Mouse (Mus musculus): ENCODE results near the gene Adh6b. TPM values are rescaled to one million over a fixed set of nuclear protein-coding genes. Genes with fewer than 3 reads are reported as not detected.
A peak's percentile ranks its signal among the peaks of the same experiment; 100 is the strongest.
"Not testable (repeated sequence)": the region's sequence is repeated elsewhere in the genome, so short reads cannot be mapped to it uniquely, and the experiment has no call there.

Adh6b gene
- polyA plus RNA-seq, 1 experiment: 2.4 TPM

GRCm38 (mm10) chr3:138334320-138334719 is 7.3 kb upstream of the Adh6b start:
- Histone ChIP-seq H3K4me1 (ENCODE audit: control insufficient read depth, insufficient read depth, insufficient read length, low read length) (no peaks in the 10 kb centered on the region), H3K27ac (replicated peaks; ENCODE audit: low read depth, low read length) (no peak overlapping the region), H3K4me3 (ENCODE audit: insufficient read depth, low read depth, low read length) (no peak overlapping the region)

- no peaks in the 10 kb centered on the region for H3K4me1 ChIP-seq (ENCODE audit: control insufficient read depth, insufficient read depth, insufficient read length, low read length)
- H3K27ac ChIP-seq (replicated peaks; ENCODE audit: low read depth, low read length): no peak overlapping the region
- H3K4me3 ChIP-seq (ENCODE audit: insufficient read depth, low read depth, low read length): no peak overlapping the region
These were observed 6.0 kb upstream of the Adh6b start for GRCm38 (mm10) chr3:138335566-138335965.

- H3K4me3 ChIP-seq (ENCODE audit: insufficient read depth, low read depth, low read length): no peak overlapping the region
- no peak overlapping the region for H3K27ac ChIP-seq (replicated peaks; ENCODE audit: low read depth, low read length)
- no peaks in the 10 kb centered on the region for H3K4me1 ChIP-seq (ENCODE audit: control insufficient read depth, insufficient read depth, insufficient read length, low read length)
These were observed 5.3 kb upstream of the Adh6b start for GRCm38 (mm10) chr3:138336104-138336754.

- H3K4me3 ChIP-seq (ENCODE audit: insufficient read depth, low read depth, low read length): no peak overlapping the region
- H3K27ac ChIP-seq (replicated peaks; ENCODE audit: low read depth, low read length): no peak overlapping the region
- H3K4me1 ChIP-seq (ENCODE audit: control insufficient read depth, insufficient read depth, insufficient read length, low read length): no peaks in the 10 kb centered on the region; the same call in 1 of the 2 replicates
These were observed 5.5 kb downstream of the Adh6b start for GRCm38 (mm10) chr3:138347041-138347440.

GRCm38 (mm10) chr3:138352012-138352809 is 10.6 kb downstream of the Adh6b start:
- peaks cover 4% of the 10 kb centered on the region for H3K4me1 ChIP-seq (ENCODE audit: control insufficient read depth, insufficient read depth, insufficient read length, low read length)
- peak overlapping the region; percentile 58; the same call in 1 of the 2 replicates for H3K27ac ChIP-seq (replicated peaks; ENCODE audit: low read depth, low read length)
- H3K4me3 ChIP-seq (ENCODE audit: insufficient read depth, low read depth, low read length): no peak overlapping the region

- no peaks in the 10 kb centered on the region for H3K4me1 ChIP-seq (ENCODE audit: control insufficient read depth, insufficient read depth, insufficient read length, low read length)
- no peak overlapping the region for H3K27ac ChIP-seq (replicated peaks; ENCODE audit: low read depth, low read length)
- no peak overlapping the region for H3K4me3 ChIP-seq (ENCODE audit: insufficient read depth, low read depth, low read length)
These were observed 17.3 kb downstream of the Adh6b start for GRCm38 (mm10) chr3:138358856-138359255.

- Histone ChIP-seq H3K27ac (replicated peaks; ENCODE audit: low read depth, low read length) (no peak overlapping the region), H3K4me3 (ENCODE audit: insufficient read depth, low read depth, low read length) (no peak overlapping the region), H3K4me1 (ENCODE audit: control insufficient read depth, insufficient read depth, insufficient read length, low read length) (0 out of 2 replicates have a peak, but pooled peaks cover under 1% of the 10 kb centered on the region)
These were observed 19.1 kb downstream of the Adh6b start for GRCm38 (mm10) chr3:138360721-138361120.

GRCm38 (mm10) chr3:138362920-138363319 is 21.3 kb downstream of the Adh6b start:
- no peak overlapping the region for H3K4me3 ChIP-seq (ENCODE audit: insufficient read depth, low read depth, low read length)
- no peak overlapping the region for H3K27ac ChIP-seq (replicated peaks; ENCODE audit: low read depth, low read length)
- H3K4me1 ChIP-seq (ENCODE audit: control insufficient read depth, insufficient read depth, insufficient read length, low read length): peaks cover 5% of the 10 kb centered on the region; the same call in 1 of the 2 replicates

GRCm38 (mm10) chr3:138366181-138366580 is 24.6 kb downstream of the Adh6b start:
- peaks cover 5% of the 10 kb centered on the region; the same call in 1 of the 2 replicates for H3K4me1 ChIP-seq (ENCODE audit: control insufficient read depth, insufficient read depth, insufficient read length, low read length)
- H3K4me3 ChIP-seq (ENCODE audit: insufficient read depth, low read depth, low read length): no peak overlapping the region
- peak overlapping the region; percentile 80 for H3K27ac ChIP-seq (replicated peaks; ENCODE audit: low read depth, low read length)

- Histone ChIP-seq H3K4me3 (ENCODE audit: insufficient read depth, low read depth, low read length) (no peak overlapping the region), H3K27ac (replicated peaks; ENCODE audit: low read depth, low read length) (no peak overlapping the region), H3K4me1 (ENCODE audit: control insufficient read depth, insufficient read depth, insufficient read length, low read length) (peaks cover 5% of the 10 kb centered on the region; the same call in 1 of the 2 replicates)
These were observed 28.0 kb downstream of the Adh6b start for GRCm38 (mm10) chr3:138369546-138369945.

- not testable (repeated sequence) for H3K4me3 ChIP-seq (ENCODE audit: insufficient read depth, low read depth, low read length)
These were observed 28.7 kb downstream of the Adh6b start for GRCm38 (mm10) chr3:138370289-138370688.

GRCm38 (mm10) chr3:138373920-138374319 is 32.3 kb downstream of the Adh6b start:
- H3K4me3 ChIP-seq (ENCODE audit: insufficient read depth, low read depth, low read length): no peak overlapping the region
- 0 out of 2 replicates have a peak, but pooled peaks cover 3% of the 10 kb centered on the region for H3K4me1 ChIP-seq (ENCODE audit: control insufficient read depth, insufficient read depth, insufficient read length, low read length)
- H3K27ac ChIP-seq (replicated peaks; ENCODE audit: low read depth, low read length): peak overlapping the region; percentile 69

More at GRCm38 (mm10) chr3:138370289-138370688, 28.7 kb downstream of the Adh6b start:
- H3K27ac ChIP-seq (replicated peaks; ENCODE audit: low read depth, low read length); H3K4me1 ChIP-seq (ENCODE audit: control insufficient read depth, insufficient read depth, insufficient read length, low read length): not testable (repeated sequence)

- 0 out of 2 replicates have a peak, but pooled peaks cover 3% of the 10 kb centered on the region for H3K4me1 ChIP-seq (ENCODE audit: control insufficient read depth, insufficient read depth, insufficient read length, low read length)
- H3K4me3 ChIP-seq (ENCODE audit: insufficient read depth, low read depth, low read length): no peak overlapping the region
- peak overlapping the region; percentile 81 for H3K27ac ChIP-seq (replicated peaks; ENCODE audit: low read depth, low read length)
These were observed 33.6 kb downstream of the Adh6b start for GRCm38 (mm10) chr3:138375148-138375547.

GRCm38 (mm10) chr3:138381133-138381532 is 39.6 kb downstream of the Adh6b start:
- Histone ChIP-seq H3K4me3 (ENCODE audit: insufficient read depth, low read depth, low read length) (no peak overlapping the region), H3K4me1 (ENCODE audit: control insufficient read depth, insufficient read depth, insufficient read length, low read length) (no peaks in the 10 kb centered on the region), H3K27ac (replicated peaks; ENCODE audit: low read depth, low read length) (no peak overlapping the region)

- no peaks in the 10 kb centered on the region for H3K4me1 ChIP-seq (ENCODE audit: control insufficient read depth, insufficient read depth, insufficient read length, low read length)
- H3K4me3 ChIP-seq (ENCODE audit: insufficient read depth, low read depth, low read length): no peak overlapping the region
- no peak overlapping the region for H3K27ac ChIP-seq (replicated peaks; ENCODE audit: low read depth, low read length)
These were observed 45.6 kb downstream of the Adh6b start for GRCm38 (mm10) chr3:138387155-138387554.

Measured in brown adipose tissue, adult 24 weeks (tissue).